Mouse (Mus musculus) embryonic facial prominence, embryonic 15.5 days (tissue): Measurements from ENCODE around the gene Ear1. TPM values are rescaled to one million over a fixed set of nuclear protein-coding genes. Genes with fewer than 3 reads are reported as not detected.
"Not testable (repeated sequence)": the region's sequence is repeated elsewhere in the genome, so short reads cannot be mapped to it uniquely, and the experiment has no call there.

Experiments
- ATAC-seq: fragments of 200-750 bp; cut with Nextera tagmentation; 2 replicates; pipeline ENCODE4 v1.8.0; 2017; ENCODE audit warnings: low read depth, moderate TSS enrichment; ENCODE audit not compliant: insufficient number of reproducible peaks, low FRiP score, low TSS enrichment
- H3K27ac ChIP-seq: fragments of 300-500 bp; sonication (generic); replicated peaks from 2 replicates; pipeline ENCODE4 v1.5.1; 2015; ENCODE audit warnings: mild to moderate bottlenecking, inconsistent platforms
- H3K27me3 ChIP-seq: fragments of 300-500 bp; sonication (generic); 2 replicates; pipeline ENCODE4 v1.6.1; 2015; ENCODE audit warnings: inconsistent platforms
- H3K36me3 ChIP-seq: fragments of 300-500 bp; sonication (generic); 2 replicates; pipeline ENCODE4 v1.6.1; 2015; ENCODE audit warnings: mild to moderate bottlenecking, inconsistent platforms
- H3K4me1 ChIP-seq: fragments of 300-500 bp; sonication (generic); 2 replicates; pipeline ENCODE4 v1.6.1; 2015; ENCODE audit warnings: inconsistent platforms
- H3K4me2 ChIP-seq: fragments of 300-500 bp; sonication (generic); replicated peaks from 2 replicates; pipeline ENCODE4 v1.6.1; 2015; ENCODE audit warnings: mild to moderate bottlenecking, inconsistent platforms
- H3K4me3 ChIP-seq: fragments of 300-500 bp; sonication (generic); replicated peaks from 2 replicates; pipeline ENCODE4 v1.5.1; 2015; ENCODE audit warnings: mild to moderate bottlenecking, inconsistent platforms
- H3K9ac ChIP-seq: fragments of 300-500 bp; sonication (generic); 2 replicates; pipeline ENCODE4 v1.6.1; 2015; ENCODE audit warnings: inconsistent platforms
- H3K9me3 ChIP-seq: fragments of 300-500 bp; sonication (generic); replicated peaks from 2 replicates; pipeline ENCODE4 v1.6.1; 2016; ENCODE audit warnings: inconsistent platforms
- WGBS: fragments of 180-500 bp; shearing (Covaris S2); methylation state at CpG from one replicate; pipeline ENCODE4 v1.1.7; 2015; 5-methylcytosine and 5-hydroxymethylcytosine counted together
- polyA plus RNA-seq: library from polyadenylated mRNA; unstranded; fragments of >200 nt; fragmentation: Nextera tagmentation; extraction: Ambion mirVana; gene quantifications from 2 replicates; pipeline ENCODE4 v1.2.1, GENCODE M21; 2015

Ear1 gene
- polyA plus RNA-seq, 1 experiment from 2014 or later: 0.24 TPM

GRCm38 (mm10) chr14:43859465-43859864 is 15.9 kb downstream of the Ear1 start:
- H3K9me3 ChIP-seq, H3K36me3 ChIP-seq, H3K4me2 ChIP-seq, H3K4me3 ChIP-seq, ATAC-seq, H3K27ac ChIP-seq, H3K4me1 ChIP-seq, H3K9ac ChIP-seq, H3K27me3 ChIP-seq: not testable (repeated sequence)
- WGBS: 48% methylated on average over 5 of the region's 6 CpGs

DNA sequence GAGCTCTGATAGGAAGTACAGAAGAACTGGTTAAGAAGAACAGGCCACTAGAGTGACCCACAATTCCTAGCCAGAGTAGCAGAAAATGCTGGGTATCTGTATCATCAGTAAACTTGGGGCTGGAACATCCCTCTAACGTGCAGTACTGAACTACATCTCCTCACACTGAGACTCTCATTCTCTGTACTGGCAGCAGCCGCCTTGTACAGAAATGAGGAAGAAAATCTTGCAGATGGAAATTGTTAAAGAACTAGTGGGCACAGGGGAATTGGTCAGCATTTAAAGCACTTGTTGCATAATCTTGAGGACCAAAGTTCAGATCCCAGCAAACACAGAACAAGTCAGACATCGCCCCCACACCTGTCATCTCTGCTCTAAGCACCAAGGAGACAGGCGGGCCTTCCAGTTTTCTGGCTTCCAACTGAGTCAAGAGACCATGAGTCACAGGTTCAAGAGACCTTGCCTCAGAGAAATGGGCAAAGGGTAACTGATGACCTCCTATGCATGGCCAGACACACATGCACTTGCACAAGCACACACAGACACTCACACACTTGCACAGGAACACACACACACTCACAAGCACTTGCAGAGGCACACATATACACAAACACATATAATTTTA is 31.3 kb downstream of the Ear1 start:
- H3K4me3 ChIP-seq, ATAC-seq, H3K27me3 ChIP-seq, H3K9me3 ChIP-seq, H3K4me1 ChIP-seq, H3K27ac ChIP-seq, H3K4me2 ChIP-seq, H3K36me3 ChIP-seq, H3K9ac ChIP-seq: not testable (repeated sequence)
- WGBS: 68% methylated on average over 4 of the region's 4 CpGs

DNA sequence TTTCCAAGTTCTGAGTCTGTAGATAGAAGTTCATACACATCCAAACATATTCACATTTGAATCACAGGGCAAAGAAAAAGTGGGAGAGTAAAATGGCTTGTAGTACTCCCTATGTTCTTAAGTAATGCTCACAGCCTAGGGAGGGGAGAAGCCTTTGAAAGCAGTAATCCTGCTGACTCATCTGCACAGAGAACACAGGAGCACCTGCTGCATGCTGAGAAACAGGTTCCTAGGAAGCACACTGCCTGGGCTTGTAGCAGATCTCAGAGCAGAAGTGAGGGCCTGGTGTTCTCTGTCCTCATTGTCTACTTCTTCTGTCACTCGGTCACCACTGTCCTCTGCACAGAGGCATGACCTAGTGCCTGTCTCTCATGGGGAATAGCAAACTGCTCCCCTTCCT is 34.3 kb downstream of the Ear1 start:
- not testable (repeated sequence) for H3K4me2 ChIP-seq, H3K27ac ChIP-seq, H3K9ac ChIP-seq, H3K36me3 ChIP-seq, H3K4me1 ChIP-seq, H3K27me3 ChIP-seq, H3K4me3 ChIP-seq, H3K9me3 ChIP-seq
- WGBS: no CpG with 5 or more reads among the region's 1 CpGs
- ATAC-seq: 0 out of 2 replicates have a peak, but pooled peaks have one; percentile 47

- not testable (repeated sequence) for H3K9ac ChIP-seq, H3K9me3 ChIP-seq, H3K27me3 ChIP-seq, ATAC-seq, H3K4me2 ChIP-seq, H3K27ac ChIP-seq, H3K4me1 ChIP-seq, H3K36me3 ChIP-seq, H3K4me3 ChIP-seq
- WGBS: 89% methylated on average over 2 of the region's 2 CpGs
These were observed 40.0 kb downstream of the Ear1 start for GRCm38 (mm10) chr14:43835366-43835765.

DNA sequence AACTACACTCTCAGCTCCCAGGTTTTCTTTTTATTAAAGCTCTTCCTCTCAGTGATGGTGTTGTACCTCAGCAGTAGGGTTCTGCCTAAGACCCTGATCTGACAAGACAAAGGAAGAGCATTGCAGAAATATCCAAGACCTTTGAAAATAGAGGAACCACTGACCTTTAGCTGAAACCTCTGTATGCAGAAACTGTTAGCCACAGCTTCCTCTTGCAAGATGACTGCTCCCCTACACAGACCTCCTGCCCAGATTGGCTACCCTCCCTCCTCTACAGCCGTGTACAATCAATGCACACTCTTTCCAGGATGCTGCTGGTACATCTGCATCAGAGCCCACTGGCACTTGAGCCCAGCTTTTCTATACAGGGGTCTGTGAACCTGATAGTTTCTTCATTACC is 44.9 kb downstream of the Ear1 start:
- H3K4me1 ChIP-seq, ATAC-seq, H3K9ac ChIP-seq, H3K9me3 ChIP-seq, H3K27me3 ChIP-seq, H3K4me2 ChIP-seq, H3K27ac ChIP-seq, H3K36me3 ChIP-seq, H3K4me3 ChIP-seq: not testable (repeated sequence)
- WGBS: 43% methylated on average over 1 of the region's 1 CpGs

GRCm38 (mm10) chr14:43824176-43824575 is 51.1 kb downstream of the Ear1 start:
- H3K27me3 ChIP-seq, H3K9ac ChIP-seq, H3K9me3 ChIP-seq, ATAC-seq, H3K27ac ChIP-seq, H3K4me2 ChIP-seq, H3K36me3 ChIP-seq, H3K4me1 ChIP-seq, H3K4me3 ChIP-seq: not testable (repeated sequence)
- 76% methylated on average over 6 of the region's 6 CpGs for WGBS

DNA sequence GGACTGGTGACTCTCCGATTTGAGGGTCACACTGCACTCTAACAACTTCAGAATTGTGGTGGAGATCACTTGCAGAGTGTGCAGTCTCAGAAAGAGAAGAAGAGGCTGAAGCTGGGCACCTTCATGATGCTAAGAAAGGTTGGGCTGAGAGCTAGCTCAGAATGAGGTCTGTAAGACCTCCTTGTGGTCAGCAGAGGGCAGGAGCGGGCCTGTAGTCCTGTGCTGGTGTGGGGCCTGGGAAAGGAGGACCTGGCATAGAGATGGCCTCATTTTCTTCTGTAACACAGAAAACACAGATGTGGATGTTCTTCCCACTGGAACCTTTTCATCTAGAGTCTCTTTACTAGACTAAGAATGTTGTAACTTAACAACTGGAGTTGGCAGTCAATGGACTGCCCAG is 53.4 kb downstream of the Ear1 start:
- not testable (repeated sequence) for H3K9ac ChIP-seq, H3K4me1 ChIP-seq, H3K4me3 ChIP-seq, ATAC-seq, H3K27me3 ChIP-seq, H3K4me2 ChIP-seq, H3K36me3 ChIP-seq, H3K9me3 ChIP-seq, H3K27ac ChIP-seq
- WGBS: 50% methylated on average over 1 of the region's 2 CpGs

- 63% methylated on average over 8 of the region's 9 CpGs for WGBS
- not testable (repeated sequence) for H3K9me3 ChIP-seq, ATAC-seq, H3K4me3 ChIP-seq, H3K4me1 ChIP-seq, H3K27ac ChIP-seq, H3K27me3 ChIP-seq, H3K9ac ChIP-seq, H3K4me2 ChIP-seq, H3K36me3 ChIP-seq
These were observed 62.9 kb downstream of the Ear1 start for GRCm38 (mm10) chr14:43812458-43812857.

DNA sequence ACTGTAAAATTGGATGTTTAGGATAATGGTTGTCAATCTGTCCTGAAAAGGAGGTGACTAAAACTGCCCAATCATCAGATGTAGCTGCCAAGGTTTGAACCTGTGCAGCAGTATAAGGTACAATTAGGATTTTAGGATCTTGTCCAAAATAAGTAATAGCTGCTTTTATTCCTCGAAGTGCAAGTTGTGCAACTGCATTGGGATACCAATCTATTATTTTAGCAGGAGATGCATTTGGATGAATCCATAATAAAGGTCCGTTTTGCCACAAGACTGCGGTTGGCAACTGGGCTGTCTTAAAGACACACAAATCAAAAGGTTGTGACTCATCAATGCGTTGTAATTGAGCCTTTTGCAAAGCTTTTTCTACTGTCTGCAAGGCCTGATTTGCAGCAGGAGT is 67.2 kb downstream of the Ear1 start:
- 67% methylated on average over 4 of the region's 4 CpGs for WGBS
- not testable (repeated sequence) for H3K9ac ChIP-seq, H3K36me3 ChIP-seq, H3K4me3 ChIP-seq, ATAC-seq, H3K27ac ChIP-seq, H3K4me1 ChIP-seq, H3K4me2 ChIP-seq, H3K27me3 ChIP-seq, H3K9me3 ChIP-seq

GRCm38 (mm10) chr14:43804435-43804834 is 70.9 kb downstream of the Ear1 start:
- not testable (repeated sequence) for H3K36me3 ChIP-seq, H3K4me2 ChIP-seq, H3K27ac ChIP-seq, H3K9ac ChIP-seq, H3K4me3 ChIP-seq, H3K27me3 ChIP-seq, ATAC-seq, H3K9me3 ChIP-seq, H3K4me1 ChIP-seq
- WGBS: 13% methylated on average over 7 of the region's 7 CpGs

- 9% methylated on average over 23 of the region's 23 CpGs for WGBS
- Histone ChIP-seq H3K4me3 (peak overlapping the region; percentile 24), H3K4me2 (peak overlapping the region; percentile 48)
- not testable (repeated sequence) for H3K9me3 ChIP-seq, H3K4me1 ChIP-seq, H3K9ac ChIP-seq, H3K27ac ChIP-seq, H3K36me3 ChIP-seq, H3K27me3 ChIP-seq
- ATAC-seq: peak; percentile 19; the same call in 1 of the 2 replicates
These were observed 78.3 kb downstream of the Ear1 start for GRCm38 (mm10) chr14:43796905-43797470.
